Mouse (Mus musculus) intestine, embryonic 15.5 days (tissue): ENCODE data around the gene Numb. TPM values are rescaled to one million over a fixed set of nuclear protein-coding genes. Genes with fewer than 3 reads are reported as not detected.

ENCODE experiments used
- ATAC-seq: fragments of 200-750 bp; cut with Nextera tagmentation; 2 replicates; pipeline ENCODE4 v1.8.0; 2017; ENCODE audit warnings: moderate TSS enrichment, moderate library complexity
- H3K27ac ChIP-seq: fragments of 300-500 bp; sonication (generic); 2 replicates; pipeline ENCODE4 v1.5.1; 2015; ENCODE audit warnings: mild to moderate bottlenecking, inconsistent platforms
- H3K27me3 ChIP-seq: fragments of 300-500 bp; sonication (generic); replicated peaks from 2 replicates; pipeline ENCODE4 v1.6.1; 2015; ENCODE audit warnings: inconsistent platforms
- H3K36me3 ChIP-seq: fragments of 300-500 bp; sonication (generic); 2 replicates; pipeline ENCODE4 v1.6.1; 2015; ENCODE audit warnings: inconsistent platforms
- H3K4me1 ChIP-seq: fragments of 300-500 bp; sonication (generic); replicated peaks from 2 replicates; pipeline ENCODE4 v1.6.1; 2015; ENCODE audit warnings: inconsistent platforms
- H3K4me2 ChIP-seq: fragments of 300-500 bp; sonication (generic); replicated peaks from 2 replicates; pipeline ENCODE4 v1.6.1; 2015; ENCODE audit warnings: mild to moderate bottlenecking, inconsistent platforms
- H3K4me3 ChIP-seq: fragments of 300-500 bp; sonication (generic); replicated peaks from 2 replicates; pipeline ENCODE4 v1.5.1; 2015; ENCODE audit warnings: inconsistent platforms
- H3K9ac ChIP-seq: fragments of 300-500 bp; sonication (generic); 2 replicates; pipeline ENCODE4 v1.6.1; 2015; ENCODE audit warnings: inconsistent platforms
- H3K9me3 ChIP-seq: fragments of 300-500 bp; sonication (generic); 2 replicates; pipeline ENCODE4 v1.6.1; 2016; ENCODE audit warnings: inconsistent platforms
- WGBS: fragments of 180-500 bp; shearing (Covaris S2); methylation state at CpG from one replicate; pipeline ENCODE4 v1.1.7; 2015; 5-methylcytosine and 5-hydroxymethylcytosine counted together
- polyA plus RNA-seq: library from polyadenylated mRNA; unstranded; fragments of >200 nt; fragmentation: Nextera tagmentation; extraction: Ambion mirVana; gene quantifications from 2 replicates; pipeline ENCODE4 v1.2.1, GENCODE M21; 2015

Numb gene
- polyA plus RNA-seq, 1 experiment from 2014 or later: 34.4 TPM

DNA sequence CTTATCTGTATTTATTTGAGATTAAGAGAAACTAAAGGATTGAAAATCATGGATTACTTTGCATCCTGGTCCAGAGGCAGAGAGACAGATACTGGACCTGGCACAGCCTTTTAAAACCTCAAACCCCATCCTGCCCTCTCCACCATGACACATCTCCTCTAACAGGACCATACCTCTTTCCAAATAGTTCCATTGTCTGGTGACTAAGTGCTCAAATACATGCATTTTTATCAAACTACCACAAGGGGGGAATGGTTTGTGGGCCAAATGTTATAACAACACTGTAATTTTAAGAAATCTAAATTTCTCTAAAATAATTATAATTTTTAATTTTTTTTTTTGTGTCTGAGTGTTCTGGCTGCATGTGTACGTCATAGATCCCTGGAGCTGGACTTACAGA is 57.2 kb downstream of the Numb start:
- H3K4me2 ChIP-seq: no peak overlapping the region
- ATAC-seq: no peak
- no peaks in the 10 kb centered on the region for H3K9me3 ChIP-seq
- no peak overlapping the region for H3K9ac ChIP-seq
- H3K36me3 ChIP-seq: no peaks in the 10 kb centered on the region
- H3K27me3 ChIP-seq: no peaks in the 10 kb centered on the region
- no peak overlapping the region for H3K27ac ChIP-seq
- no peaks in the 10 kb centered on the region for H3K4me1 ChIP-seq
- no peak overlapping the region for H3K4me3 ChIP-seq
- 93% methylated on average over 1 of the region's 1 CpGs for WGBS

DNA sequence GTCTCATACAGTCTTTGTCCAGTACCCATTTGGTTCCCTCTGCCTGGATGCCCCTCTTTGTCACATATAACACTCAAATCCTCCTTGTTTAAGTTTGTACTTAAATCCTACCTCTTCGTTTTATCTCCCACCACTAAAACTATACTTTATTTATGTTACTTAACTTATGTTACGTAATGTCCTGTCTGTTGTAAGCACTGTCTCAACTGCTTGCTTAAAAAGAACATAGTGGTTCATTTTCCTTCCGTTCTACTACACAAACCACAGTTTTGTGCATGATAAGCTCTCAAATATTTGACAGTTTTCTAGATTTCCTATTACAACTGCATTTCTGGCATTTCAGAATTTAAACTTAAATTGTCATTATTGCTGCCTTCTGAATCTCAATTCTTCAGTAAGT is 59.9 kb downstream of the Numb start:
- ATAC-seq: no peak
- no peaks in the 10 kb centered on the region for H3K27me3 ChIP-seq

DNA sequence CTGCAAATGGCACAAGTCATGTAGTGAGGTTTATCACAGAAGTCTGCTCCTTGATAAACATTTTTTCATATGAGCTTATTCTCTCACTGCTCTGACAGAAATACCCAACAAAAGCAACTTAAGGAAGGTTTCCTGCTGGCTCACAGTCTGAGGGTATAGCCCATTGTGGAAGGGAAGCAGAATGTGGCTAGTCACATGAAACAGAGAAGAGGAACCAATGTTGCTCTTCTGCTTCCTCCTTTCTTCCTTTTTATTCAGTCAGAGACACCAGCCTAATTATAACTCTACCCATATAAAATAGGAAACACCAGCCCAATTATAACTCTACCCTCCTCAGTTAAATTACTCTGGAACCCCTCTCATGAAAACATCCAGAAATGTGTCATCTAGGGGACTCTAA is 61.0 kb downstream of the Numb start:
- Histone ChIP-seq H3K9me3 (no peaks in the 10 kb centered on the region), H3K9ac (no peak overlapping the region), H3K4me1 (no peaks in the 10 kb centered on the region), H3K4me3 (no peak overlapping the region), H3K4me2 (no peak overlapping the region), H3K27me3 (no peaks in the 10 kb centered on the region), H3K27ac (no peak overlapping the region), H3K36me3 (no peaks in the 10 kb centered on the region)
- no peak for ATAC-seq

More for the DNA sequence above, 59.9 kb downstream of the Numb start:
- no peak overlapping the region for H3K4me2 ChIP-seq
- no peaks in the 10 kb centered on the region for H3K9me3 ChIP-seq
- no peak overlapping the region for H3K9ac ChIP-seq
- H3K27ac ChIP-seq: no peak overlapping the region
- no peaks in the 10 kb centered on the region for H3K36me3 ChIP-seq
- no peaks in the 10 kb centered on the region for H3K4me1 ChIP-seq
- 77% methylated on average over 3 of the region's 3 CpGs for WGBS
- H3K4me3 ChIP-seq: no peak overlapping the region

DNA sequence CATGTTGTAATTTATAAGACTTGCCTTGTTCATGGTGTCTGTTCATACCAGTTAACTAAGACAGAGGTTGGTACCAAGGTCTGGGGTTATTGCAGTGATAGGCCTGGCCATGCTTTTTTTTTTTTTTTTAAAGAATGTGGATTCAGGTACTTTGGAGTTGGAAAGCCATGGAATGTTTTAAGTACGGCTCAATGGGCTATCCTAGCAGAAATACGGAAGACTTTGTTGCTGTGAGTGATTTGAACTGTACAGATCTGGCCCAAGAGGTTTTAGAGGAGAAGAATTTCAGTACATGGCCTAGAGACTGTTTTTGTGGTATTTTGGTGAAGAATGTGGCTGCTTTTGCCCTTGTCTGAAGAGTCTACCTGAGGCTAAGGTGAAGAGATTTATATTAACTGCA is 63.7 kb downstream of the Numb start:
- Histone ChIP-seq H3K4me1 (no peaks in the 10 kb centered on the region), H3K27me3 (no peaks in the 10 kb centered on the region), H3K4me2 (no peak overlapping the region), H3K9ac (no peak overlapping the region), H3K4me3 (no peak overlapping the region), H3K27ac (no peak overlapping the region), H3K36me3 (no peaks in the 10 kb centered on the region), H3K9me3 (no peaks in the 10 kb centered on the region)
- no peak for ATAC-seq
- WGBS: 95% methylated on average over 2 of the region's 2 CpGs

DNA sequence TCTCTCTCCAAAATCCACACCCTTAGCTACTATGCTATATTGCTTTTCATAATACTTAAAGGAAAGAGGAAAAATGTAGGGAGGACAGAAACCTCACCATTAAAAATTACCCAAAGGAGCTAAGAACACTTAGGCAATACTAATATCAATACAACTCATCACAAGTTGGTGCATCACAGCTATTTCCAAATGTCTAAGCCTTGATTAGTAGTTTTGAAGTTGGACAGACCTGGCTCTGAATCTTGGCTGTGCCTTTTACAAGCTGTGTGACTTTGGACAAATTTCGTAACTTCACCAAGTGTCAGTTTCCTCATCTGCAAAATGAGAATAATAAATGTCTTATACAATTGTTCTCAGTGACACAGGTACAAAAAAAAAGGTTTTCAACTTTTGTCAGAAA is 66.5 kb downstream of the Numb start:
- WGBS: 95% methylated on average over 1 of the region's 1 CpGs
- ATAC-seq: no peak
- Histone ChIP-seq H3K4me1 (no peaks in the 10 kb centered on the region), H3K9ac (no peak overlapping the region), H3K4me2 (no peak overlapping the region), H3K36me3 (0 out of 2 replicates have a peak, but pooled peaks cover 2% of the 10 kb centered on the region), H3K4me3 (no peak overlapping the region), H3K27me3 (no peaks in the 10 kb centered on the region), H3K27ac (no peak overlapping the region), H3K9me3 (no peaks in the 10 kb centered on the region)

DNA sequence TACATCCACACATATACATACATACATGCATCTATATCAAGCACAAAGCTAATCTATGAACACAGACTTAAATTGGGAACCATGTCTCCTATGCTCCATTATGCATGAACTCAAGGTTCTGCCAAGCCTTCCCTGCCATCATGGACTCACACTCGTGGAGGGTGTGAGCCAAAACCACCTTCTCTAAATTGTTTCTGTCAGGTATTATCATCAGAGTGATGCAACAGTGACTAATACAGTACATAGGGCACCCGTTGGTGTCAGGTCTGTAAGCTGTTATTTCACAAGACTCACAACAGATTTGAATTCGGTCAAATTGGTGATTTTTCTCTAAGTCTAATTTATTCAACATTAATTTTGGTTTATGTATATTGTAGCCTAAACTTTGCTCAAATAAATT is 67.5 kb downstream of the Numb start:
- Histone ChIP-seq H3K9ac (no peak overlapping the region), H3K4me1 (no peaks in the 10 kb centered on the region), H3K9me3 (no peaks in the 10 kb centered on the region), H3K4me3 (no peak overlapping the region), H3K27me3 (no peaks in the 10 kb centered on the region), H3K36me3 (0 out of 2 replicates have a peak, but pooled peaks cover 2% of the 10 kb centered on the region), H3K4me2 (no peak overlapping the region), H3K27ac (no peak overlapping the region)
- 90% methylated on average over 3 of the region's 3 CpGs for WGBS
- no peak for ATAC-seq

DNA sequence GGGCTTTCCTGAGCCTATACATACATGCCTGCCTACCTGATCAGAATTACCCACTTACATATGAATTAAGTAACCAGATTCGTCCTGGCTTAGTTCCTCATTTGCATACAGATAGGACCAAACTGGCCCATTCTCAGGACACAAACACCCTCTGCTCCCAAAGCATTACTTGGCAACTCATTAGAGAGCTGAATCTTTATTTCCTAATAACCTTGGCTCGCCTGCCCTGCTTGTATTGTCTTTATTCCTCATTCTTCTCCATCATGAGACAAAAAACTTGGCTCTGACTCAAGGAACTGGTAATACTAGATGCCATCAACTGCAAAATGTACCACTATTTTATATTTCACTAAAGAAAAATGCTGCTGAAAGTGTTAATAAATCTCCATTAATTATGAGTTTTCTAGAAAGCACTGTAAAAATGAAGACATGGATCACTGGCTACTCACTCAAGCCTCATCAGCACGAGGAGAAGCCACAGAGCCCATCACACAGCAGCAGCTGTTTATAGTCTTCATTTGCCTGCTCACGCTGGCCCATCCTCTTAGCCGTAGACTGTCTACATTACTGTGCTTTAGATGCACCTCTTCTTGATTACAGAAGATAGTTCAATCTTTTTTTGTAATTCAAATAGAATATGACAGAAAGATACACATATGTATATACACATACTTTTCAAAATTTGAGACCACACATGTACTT is 69.1 kb downstream of the Numb start:
- WGBS: 79% methylated on average over 5 of the region's 5 CpGs
- Histone ChIP-seq H3K27ac (no peak overlapping the region), H3K9ac (no peak overlapping the region), H3K36me3 (0 out of 2 replicates have a peak, but pooled peaks cover 2% of the 10 kb centered on the region), H3K4me3 (no peak overlapping the region), H3K27me3 (no peaks in the 10 kb centered on the region), H3K9me3 (no peaks in the 10 kb centered on the region), H3K4me1 (no peaks in the 10 kb centered on the region), H3K4me2 (no peak overlapping the region)
- no peak for ATAC-seq

DNA sequence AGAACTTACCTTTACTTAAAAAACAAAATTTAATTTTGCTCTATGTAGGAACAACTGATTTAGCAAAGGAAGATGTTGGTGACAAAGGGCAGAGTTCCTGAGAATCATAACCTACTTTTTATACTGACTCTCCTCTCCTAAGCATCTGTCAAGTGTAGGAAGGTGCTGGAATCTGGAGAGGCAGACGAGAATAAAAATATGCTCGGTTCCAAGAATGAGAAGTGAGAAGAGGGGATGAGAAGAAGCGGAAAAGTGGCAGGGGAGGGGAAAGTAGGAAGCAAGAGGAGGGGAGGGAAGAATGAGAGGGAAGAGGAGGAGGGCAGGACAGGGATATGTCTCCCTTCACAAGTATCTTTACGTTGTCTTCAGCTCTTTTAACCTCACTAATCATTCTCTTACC is 71.4 kb downstream of the Numb start:
- Histone ChIP-seq H3K4me3 (no peak overlapping the region), H3K27ac (no peak overlapping the region), H3K9ac (no peak overlapping the region), H3K27me3 (no peaks in the 10 kb centered on the region), H3K36me3 (0 out of 2 replicates have a peak, but pooled peaks cover 2% of the 10 kb centered on the region), H3K4me2 (no peak overlapping the region), H3K9me3 (no peaks in the 10 kb centered on the region), H3K4me1 (no peaks in the 10 kb centered on the region)
- WGBS: 79% methylated on average over 4 of the region's 4 CpGs
- ATAC-seq: no peak

DNA sequence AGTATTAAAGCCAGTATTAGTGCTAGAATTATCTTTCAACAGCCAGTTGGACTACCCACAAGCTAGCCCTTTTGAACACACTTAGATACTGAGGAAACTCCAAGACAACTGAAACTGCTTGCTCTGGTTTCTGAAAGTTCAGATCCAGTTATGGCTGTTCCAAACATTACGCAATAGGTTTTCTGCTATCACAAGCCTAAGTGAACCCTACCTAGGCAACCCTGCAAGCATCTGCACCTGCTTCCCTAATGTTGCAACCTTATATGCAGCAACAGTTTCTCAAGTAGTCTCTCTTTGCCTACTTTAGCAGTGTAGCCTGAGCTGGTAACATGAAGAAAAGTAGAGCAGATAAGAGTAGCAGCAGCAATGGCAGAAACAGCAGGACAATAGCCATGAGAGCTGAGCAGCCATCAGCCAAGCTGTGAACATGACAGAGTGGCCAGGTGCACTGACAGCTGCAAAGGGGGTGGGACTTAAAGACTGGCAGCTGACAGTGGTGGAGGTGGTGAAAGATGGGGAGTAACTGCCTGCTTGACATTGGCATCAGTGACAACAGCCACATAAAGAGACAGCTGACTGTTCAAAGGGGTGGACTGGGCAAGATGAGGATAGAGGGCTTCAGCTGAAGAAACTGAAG is 73.0 kb downstream of the Numb start:
- no peak overlapping the region for H3K4me3 ChIP-seq
- WGBS: 90% methylated on average over 1 of the region's 1 CpGs
- peak; percentile 41; the same call in 1 of the 2 replicates for ATAC-seq
- no peak overlapping the region for H3K27ac ChIP-seq
- H3K9me3 ChIP-seq: no peaks in the 10 kb centered on the region
- no peaks in the 10 kb centered on the region for H3K27me3 ChIP-seq
- 0 out of 2 replicates have a peak, but pooled peaks cover 2% of the 10 kb centered on the region for H3K36me3 ChIP-seq
- H3K4me2 ChIP-seq: no peak overlapping the region
- H3K4me1 ChIP-seq: no peaks in the 10 kb centered on the region
- H3K9ac ChIP-seq: no peak overlapping the region

DNA sequence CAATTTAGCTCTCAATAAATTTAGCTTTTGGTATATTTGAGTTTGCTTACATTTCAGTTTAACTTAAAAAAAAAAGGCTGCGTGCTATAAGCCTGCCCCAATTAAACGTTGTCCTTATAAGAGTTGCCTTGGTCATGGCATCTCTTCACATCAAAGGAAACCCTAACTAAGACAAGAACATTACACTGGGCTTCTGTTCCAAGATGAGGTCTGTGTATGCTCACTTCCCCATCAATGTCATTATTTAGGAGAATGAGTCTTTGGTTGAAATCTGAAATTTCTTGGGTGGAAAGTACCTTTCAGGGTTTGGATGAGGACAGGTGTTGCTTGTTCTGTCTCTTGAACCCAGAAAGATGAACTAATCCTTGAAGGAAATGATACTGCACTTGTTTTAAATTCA is 73.9 kb downstream of the Numb start:
- ATAC-seq: no peak
- Histone ChIP-seq H3K4me3 (no peak overlapping the region), H3K27me3 (no peaks in the 10 kb centered on the region), H3K9ac (no peak overlapping the region), H3K36me3 (0 out of 2 replicates have a peak, but pooled peaks cover 2% of the 10 kb centered on the region), H3K9me3 (no peaks in the 10 kb centered on the region), H3K27ac (no peak overlapping the region), H3K4me1 (no peaks in the 10 kb centered on the region), H3K4me2 (no peak overlapping the region)
- 86% methylated on average over 2 of the region's 2 CpGs for WGBS

DNA sequence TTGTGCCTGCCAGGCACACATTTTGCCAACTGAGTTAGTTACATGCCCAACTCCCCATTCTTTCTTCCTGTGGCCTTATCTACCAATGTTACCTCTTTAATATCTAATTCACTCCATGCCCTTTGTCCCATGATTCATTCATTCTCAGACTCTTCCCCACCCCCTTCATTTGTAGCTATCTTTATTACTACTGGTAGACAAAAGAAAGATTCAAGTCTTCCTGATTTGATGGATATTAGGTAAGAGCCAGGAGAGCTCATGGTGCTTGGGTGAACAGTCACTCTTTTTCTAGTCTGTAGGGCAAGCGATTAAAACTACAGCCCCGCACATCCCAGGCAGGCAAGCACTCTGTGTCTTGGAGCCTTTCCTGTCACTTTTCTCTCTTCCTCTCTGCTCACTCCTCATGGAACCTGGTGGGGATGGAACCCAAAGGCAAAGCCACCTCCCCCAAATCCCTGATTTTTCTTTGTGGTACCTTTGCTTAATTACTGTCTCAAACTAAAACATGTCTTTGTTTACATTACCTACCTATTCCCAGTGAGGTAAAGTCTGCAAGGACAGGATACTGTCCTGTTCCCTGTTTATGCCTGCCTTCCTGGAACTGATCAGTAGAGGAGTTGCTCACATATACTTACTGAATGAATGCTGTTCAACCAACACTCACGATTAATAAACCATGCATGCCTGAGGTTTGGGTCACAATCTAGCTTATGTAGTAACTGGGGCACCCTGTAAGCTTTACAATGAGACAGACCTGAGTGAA is 78.9 kb downstream of the Numb start:
- 80% methylated on average over 3 of the region's 3 CpGs for WGBS

DNA sequence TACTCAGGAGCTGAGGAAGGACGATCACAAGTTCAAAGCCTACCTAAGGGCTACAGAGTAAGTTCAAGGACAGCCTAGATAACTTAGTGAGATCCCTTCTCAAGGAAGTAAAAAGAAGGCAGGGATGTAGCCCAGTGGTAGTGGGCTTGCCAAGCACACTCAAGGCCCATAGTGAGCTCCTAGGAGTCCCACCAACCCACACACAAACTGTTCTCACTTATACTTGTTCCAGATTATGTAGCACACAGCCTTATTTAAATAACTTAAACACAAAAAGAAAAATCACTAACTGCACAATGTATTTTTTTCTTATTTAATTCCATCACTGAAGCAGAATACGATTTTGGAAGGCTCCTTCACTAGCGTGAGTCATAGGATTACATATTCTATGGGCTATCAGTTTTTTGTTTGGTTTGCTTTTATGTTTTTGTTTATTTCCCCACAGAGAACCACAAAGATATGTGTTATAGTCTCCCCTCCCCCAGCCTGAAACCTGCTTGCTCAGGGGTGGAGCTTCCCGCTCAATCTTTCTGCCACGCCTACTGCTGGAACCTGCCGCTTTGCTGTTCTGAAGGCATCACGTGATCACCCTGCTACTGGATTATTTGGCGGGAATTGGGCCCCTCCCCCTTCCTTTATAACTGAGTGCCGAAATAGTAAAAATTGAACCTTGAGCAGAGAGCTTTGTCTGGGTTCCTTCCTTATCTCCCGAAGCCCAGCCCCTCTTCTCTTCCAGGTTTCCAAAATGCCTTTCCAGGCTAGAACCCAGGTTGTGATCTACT is 80.1 kb downstream of the Numb start:
- no peak for ATAC-seq

More for the DNA sequence above, 78.9 kb downstream of the Numb start:
- H3K9me3 ChIP-seq: no peaks in the 10 kb centered on the region
- H3K4me1 ChIP-seq: no peaks in the 10 kb centered on the region
- peak overlapping the region; percentile 42; the same call in 1 of the 2 replicates for H3K27ac ChIP-seq
- H3K4me2 ChIP-seq: no peak overlapping the region
- H3K36me3 ChIP-seq: peaks cover 7% of the 10 kb centered on the region
- H3K9ac ChIP-seq: no peak overlapping the region
- no peaks in the 10 kb centered on the region for H3K27me3 ChIP-seq
- ATAC-seq: peak; percentile 87
- H3K4me3 ChIP-seq: no peak overlapping the region

More for the DNA sequence above, 80.1 kb downstream of the Numb start:
- Histone ChIP-seq H3K27ac (0 out of 2 replicates have a peak overlapping the region, but pooled peaks have one; percentile 28), H3K36me3 (peaks cover 8% of the 10 kb centered on the region), H3K4me1 (no peaks in the 10 kb centered on the region), H3K9me3 (no peaks in the 10 kb centered on the region), H3K4me2 (no peak overlapping the region), H3K27me3 (no peaks in the 10 kb centered on the region), H3K4me3 (no peak overlapping the region), H3K9ac (no peak overlapping the region)
- 79% methylated on average over 10 of the region's 10 CpGs for WGBS
